ENCODE assay signal across 19 mouse cellular contexts in genomic region chr12:78389267-78389666, GRCm38 (mm10).
"Had no signal": no experiment of that assay in that cellular context is flagged by ENCODE, and none has a peak within 500 bp of the region (broad histone marks: within the 10 kb centered on the region; RNA-seq: fewer than 3 reads in every experiment).

No protein-coding gene starts in this region.

- H3K4me2 ChIP-seq: lung, embryonic 14.5 days; midbrain, embryonic 12.5 days; neural tube, embryonic 13.5 days; neural tube, embryonic 15.5 days had no signal

- H3K27me3 ChIP-seq: midbrain, embryonic 12.5 days; neural tube, embryonic 13.5 days; neural tube, embryonic 15.5 days had no signal

- ATAC-seq: midbrain, embryonic 16.5 days had no signal

- H3K36me3 ChIP-seq: midbrain, embryonic 10.5 days; midbrain, embryonic 12.5 days; neural tube, embryonic 15.5 days had no signal

- H3K27ac ChIP-seq: midbrain, embryonic 10.5 days; midbrain, embryonic 12.5 days; neural tube, embryonic 13.5 days; neural tube, embryonic 15.5 days had no signal

- H3K4me1 ChIP-seq: midbrain, embryonic 10.5 days; midbrain, embryonic 12.5 days; neural tube, embryonic 13.5 days; neural tube, embryonic 15.5 days had no signal

- DNase-seq: lung, adult 18-20 months; lung, embryonic 14.5 days; lung, postnatal 10 days; lung, postnatal 4 days; midbrain, embryonic 14.5 days; retina, postnatal 1 day; right cerebral cortex, adult 18-20 months; right cerebral cortex, postnatal 25 days; right cerebral cortex, postnatal 4 days; spleen, adult 18-20 months; thymus, adult 18-20 months; thymus, postnatal 14 days; thymus, postnatal 36 days had no signal

- H3K9ac ChIP-seq: lung, embryonic 14.5 days; midbrain, embryonic 12.5 days; neural tube, embryonic 13.5 days; neural tube, embryonic 15.5 days had no signal

- H3K9me3 ChIP-seq: midbrain, embryonic 10.5 days; midbrain, embryonic 12.5 days; neural tube, embryonic 13.5 days; neural tube, embryonic 15.5 days had no signal

- H3K4me3 ChIP-seq: midbrain, embryonic 10.5 days; midbrain, embryonic 12.5 days; myocyte; neural tube, embryonic 13.5 days; neural tube, embryonic 15.5 days had no signal
